Mouse (Mus musculus): ENCODE data around the gene Nes. TPM values are rescaled to one million over a fixed set of nuclear protein-coding genes. Genes with fewer than 3 reads are reported as not detected.
A peak's percentile ranks its signal among the peaks of the same experiment; 100 is the strongest.

Gene Nes
- polyA plus RNA-seq, 1 experiment from 2014 or later: 5.7 TPM

DNA sequence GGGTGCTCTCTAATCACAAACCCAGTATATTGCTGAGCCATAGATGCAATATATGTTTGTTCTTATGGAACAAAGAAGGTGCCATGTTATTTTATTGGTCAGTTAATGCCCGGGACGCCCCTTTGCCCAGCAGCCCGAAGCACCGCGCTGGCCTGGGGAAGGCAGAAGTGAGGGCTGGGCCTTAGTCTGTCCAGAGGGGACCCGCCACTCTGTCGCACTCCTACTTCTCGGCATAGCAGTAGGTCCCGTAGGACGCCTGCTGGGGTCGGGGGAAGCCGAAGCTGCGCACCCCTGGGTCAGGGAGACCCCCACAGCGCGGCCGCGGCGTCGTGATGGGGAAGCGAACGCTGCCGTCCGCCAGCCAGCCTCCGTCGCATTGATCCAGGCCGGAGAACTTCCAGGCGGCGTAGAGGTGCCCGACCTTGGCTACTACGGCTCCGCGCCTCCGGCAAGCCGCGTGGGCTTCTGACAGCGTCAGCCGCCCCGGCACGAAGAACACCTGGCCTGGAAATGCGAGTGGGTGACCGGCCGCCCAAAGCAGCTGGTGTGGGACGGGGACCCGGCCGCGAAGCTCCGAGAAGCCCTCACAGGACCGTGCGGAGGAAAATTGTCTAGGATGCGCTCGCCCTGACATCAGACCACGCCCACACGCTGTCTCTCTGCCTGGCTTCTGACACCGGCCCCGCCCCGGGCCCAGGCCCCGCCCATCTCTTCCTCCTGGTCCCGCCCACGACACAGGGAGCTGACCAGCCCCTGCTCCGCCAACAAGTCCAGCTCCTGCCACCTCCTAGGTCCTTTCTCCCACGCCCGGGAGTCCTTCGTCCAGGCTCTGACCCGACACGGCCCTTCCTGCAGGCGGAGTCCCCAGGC is 51.7 kb downstream of the Nes start:
- Histone ChIP-seq H3K9ac (ENCODE audit: low read length) (peak overlapping the region; percentile 43; the same call in 1 of the 2 replicates), H3K27me3 (ENCODE audit: control insufficient read depth, insufficient read depth, low read length) (peaks cover 21% of the 10 kb centered on the region; the same call in 1 of the 2 replicates)

GRCm38 (mm10) chr3:88023192-88024074 is 52.6 kb downstream of the Nes start:
- WGBS: under 1% methylated on average over 69 of the region's 81 CpGs

More for the DNA sequence above, 51.7 kb downstream of the Nes start:
- 2% methylated on average over 65 of the region's 66 CpGs for WGBS
- H3K9me3 ChIP-seq (ENCODE audit: control insufficient read depth, low read length): no peaks in the 10 kb centered on the region
- H3K4me3 ChIP-seq (ENCODE audit: low read depth, low read length): peak overlapping the region; percentile 45
- peak; percentile 90 for DNase-seq (ENCODE audit: low spot score)
- H3K27ac ChIP-seq (replicated peaks): no peak overlapping the region
- no peaks in the 10 kb centered on the region for H3K4me1 ChIP-seq (replicated peaks; ENCODE audit: control insufficient read depth, insufficient read depth)
- H3K4me2 ChIP-seq (replicated peaks; ENCODE audit: low read depth): peak overlapping the region; percentile 90
- TF ChIP-seq EP300 (optimal IDR thresholded peaks at IDR 0.05) (no peak), CTCF (IDR thresholded peaks at IDR 0.05; ENCODE audit: low read depth) (no peak; the same call in 1 of the 2 replicates)
- ATAC-seq (ENCODE audit: low FRiP score, low TSS enrichment): peak; percentile 91
- no peaks in the 10 kb centered on the region for H3K36me3 ChIP-seq (ENCODE audit: control insufficient read depth, insufficient read depth, low read length)

GRCm38 (mm10) chr3:88026823-88027222 is 55.9 kb downstream of the Nes start:
- H3K9me3 ChIP-seq (ENCODE audit: control insufficient read depth, low read length): no peaks in the 10 kb centered on the region
- no peak overlapping the region for H3K9ac ChIP-seq (ENCODE audit: low read length)
- no peak overlapping the region for H3K4me3 ChIP-seq (ENCODE audit: low read depth, low read length)
- no peaks in the 10 kb centered on the region for H3K36me3 ChIP-seq (ENCODE audit: control insufficient read depth, insufficient read depth, low read length)
- TF ChIP-seq CTCF (IDR thresholded peaks at IDR 0.05; ENCODE audit: low read depth) (no peak), EP300 (optimal IDR thresholded peaks at IDR 0.05) (no peak)
- H3K4me2 ChIP-seq (replicated peaks; ENCODE audit: low read depth): no peak overlapping the region
- no peak for DNase-seq (ENCODE audit: low spot score)
- no peak overlapping the region for H3K27ac ChIP-seq (replicated peaks)
- no peaks in the 10 kb centered on the region for H3K4me1 ChIP-seq (replicated peaks; ENCODE audit: control insufficient read depth, insufficient read depth)
- 59% methylated on average over 7 of the region's 7 CpGs for WGBS
- no peak for ATAC-seq (ENCODE audit: low FRiP score, low TSS enrichment)
- H3K27me3 ChIP-seq (ENCODE audit: control insufficient read depth, insufficient read depth, low read length): peaks cover 17% of the 10 kb centered on the region; the same call in 1 of the 2 replicates

More at GRCm38 (mm10) chr3:88023192-88024074, 52.6 kb downstream of the Nes start:
- Histone ChIP-seq H3K27me3 (ENCODE audit: control insufficient read depth, insufficient read depth, low read length) (peaks cover 21% of the 10 kb centered on the region; the same call in 1 of the 2 replicates), H3K9ac (ENCODE audit: low read length) (peak overlapping the region; percentile 43; the same call in 1 of the 2 replicates), H3K4me2 (replicated peaks; ENCODE audit: low read depth) (peak overlapping the region; percentile 90), H3K4me1 (replicated peaks; ENCODE audit: control insufficient read depth, insufficient read depth) (no peaks in the 10 kb centered on the region), H3K36me3 (ENCODE audit: control insufficient read depth, insufficient read depth, low read length) (no peaks in the 10 kb centered on the region), H3K9me3 (ENCODE audit: control insufficient read depth, low read length) (no peaks in the 10 kb centered on the region), H3K4me3 (ENCODE audit: low read depth, low read length) (peak overlapping the region; percentile 45), H3K27ac (replicated peaks) (no peak overlapping the region)
- ATAC-seq (ENCODE audit: low FRiP score, low TSS enrichment) (no peak; the same call in 1 of the 2 replicates), DNase-seq (ENCODE audit: low spot score) (no peak)
- TF ChIP-seq EP300 (optimal IDR thresholded peaks at IDR 0.05): no peak
- no peak for TF ChIP-seq CTCF (IDR thresholded peaks at IDR 0.05; ENCODE audit: low read depth)

GRCm38 (mm10) chr3:88027434-88028186 is 56.7 kb downstream of the Nes start, which contains the start of gene Hapln2:
Gene Hapln2, minus strand, starts transcription at chr3:88027583.
- no peak within 1 kb of the TSS for H3K4me2 ChIP-seq (replicated peaks; ENCODE audit: low read depth)
- ATAC-seq (ENCODE audit: low FRiP score, low TSS enrichment) (no peak), DNase-seq (ENCODE audit: low spot score) (peak; percentile 30)
- no peak within 1 kb of the TSS for H3K4me3 ChIP-seq (ENCODE audit: low read depth, low read length)
- no peak within 1 kb of the TSS for H3K27ac ChIP-seq (replicated peaks)
- no peaks in the 10 kb centered on the region for H3K9me3 ChIP-seq (ENCODE audit: control insufficient read depth, low read length)
- peaks cover 14% of the 10 kb centered on the region; the same call in 1 of the 2 replicates for H3K27me3 ChIP-seq (ENCODE audit: control insufficient read depth, insufficient read depth, low read length)
- no peaks in the 10 kb centered on the region for H3K36me3 ChIP-seq (ENCODE audit: control insufficient read depth, insufficient read depth, low read length)
- peak; percentile 70 for TF ChIP-seq CTCF (IDR thresholded peaks at IDR 0.05; ENCODE audit: low read depth)
- no peak for TF ChIP-seq EP300 (optimal IDR thresholded peaks at IDR 0.05)
- 54% methylated on average over 5 of the region's 5 CpGs for WGBS
- no peak within 1 kb of the TSS for H3K9ac ChIP-seq (ENCODE audit: low read length)
- H3K4me1 ChIP-seq (replicated peaks; ENCODE audit: control insufficient read depth, insufficient read depth): no peaks in the 10 kb centered on the region

Other genes with a start within 250 kb of the Nes start
- 0.29 and 0.38 TPM in 2 replicates for gene Lrrc71, start 222.5 kb upstream of the Nes start, polyA plus RNA-seq (2015; fragmentation: Nextera tagmentation; extraction: Ambion mirVana)
- 0.39 and 0.41 TPM in 2 replicates for gene Ntrk1, start 175.9 kb upstream of the Nes start, polyA plus RNA-seq (2015; fragmentation: Nextera tagmentation; extraction: Ambion mirVana)
- 0.18 and 0.19 TPM in 2 replicates for gene Insrr, start 174.1 kb upstream of the Nes start, polyA plus RNA-seq (2015; fragmentation: Nextera tagmentation; extraction: Ambion mirVana)
- 6.1 and 6.8 TPM in 2 replicates for gene Pear1, start 146.8 kb upstream of the Nes start, polyA plus RNA-seq (2015; fragmentation: Nextera tagmentation; extraction: Ambion mirVana)
- gene Sh2d2a, start 124.3 kb upstream of the Nes start, polyA plus RNA-seq (2015; fragmentation: Nextera tagmentation; extraction: Ambion mirVana): 0.08 and 0.11 TPM in 2 replicates
- 7.1 and 8.0 TPM in 2 replicates for gene Prcc, start 85.5 kb upstream of the Nes start, polyA plus RNA-seq (2015; fragmentation: Nextera tagmentation; extraction: Ambion mirVana)
- gene Hdgf, start 64.8 kb upstream of the Nes start, polyA plus RNA-seq (2015; fragmentation: Nextera tagmentation; extraction: Ambion mirVana): 165 and 168 TPM in 2 replicates
- gene Mrpl24, start 51.6 kb upstream of the Nes start, polyA plus RNA-seq (2015; fragmentation: Nextera tagmentation; extraction: Ambion mirVana): 61.4 and 63.4 TPM in 2 replicates
- 20.2 and 21.5 TPM in 2 replicates for gene Isg20l2, start 40.8 kb upstream of the Nes start, polyA plus RNA-seq (2015; fragmentation: Nextera tagmentation; extraction: Ambion mirVana)
- gene Rrnad1, start 40.4 kb upstream of the Nes start, polyA plus RNA-seq (2015; fragmentation: Nextera tagmentation; extraction: Ambion mirVana): 7.1 and 7.6 TPM in 2 replicates
- gene Crabp2, start 22.4 kb upstream of the Nes start, polyA plus RNA-seq (2015; fragmentation: Nextera tagmentation; extraction: Ambion mirVana): 40.4 and 44.3 TPM in 2 replicates
- gene Bcan, start 29.2 kb downstream of the Nes start, polyA plus RNA-seq (2015; fragmentation: Nextera tagmentation; extraction: Ambion mirVana): 0.08 and 0.18 TPM in 2 replicates
- not detected in 2 replicates for gene Hapln2, start 56.5 kb downstream of the Nes start, polyA plus RNA-seq (2015; fragmentation: Nextera tagmentation; extraction: Ambion mirVana)
- 17.4 and 19.2 TPM in 2 replicates for gene Gpatch4, start 72.0 kb downstream of the Nes start, polyA plus RNA-seq (2015; fragmentation: Nextera tagmentation; extraction: Ambion mirVana)
- 134 and 142 TPM in 2 replicates for gene Naxe, start 87.4 kb downstream of the Nes start, polyA plus RNA-seq (2015; fragmentation: Nextera tagmentation; extraction: Ambion mirVana)
- gene Ttc24, start 107.2 kb downstream of the Nes start, polyA plus RNA-seq (2015; fragmentation: Nextera tagmentation; extraction: Ambion mirVana): not detected in 2 replicates
- gene Iqgap3, start 110.9 kb downstream of the Nes start, polyA plus RNA-seq (2015; fragmentation: Nextera tagmentation; extraction: Ambion mirVana): 3.8 and 4.5 TPM in 2 replicates
- 10.6 and 13.0 TPM in 2 replicates for gene Mef2d, start 171.3 kb downstream of the Nes start, polyA plus RNA-seq (2015; fragmentation: Nextera tagmentation; extraction: Ambion mirVana)